In genomic region chr5:98935930-98936329, GRCm38 (mm10) we compare ENCODE assay signal across 14 mouse cellular contexts.
DNase-seq lines count a peak whose midpoint lies in the region; ATAC-seq and TF ChIP-seq lines count a peak whose summit lies in the region.
"Had no signal": no experiment of that assay in that cellular context is flagged by ENCODE, and none has a peak within 500 bp of the region (broad histone marks: within the 10 kb centered on the region; RNA-seq: fewer than 3 reads in every experiment).

No protein-coding gene starts in this region.

- no peaks in the 10 kb centered on the region for H3K4me1 ChIP-seq in heart, embryonic 15.5 days (replicated peaks)
- peaks cover under 1% of the 10 kb centered on the region; the same call in 1 of the 2 replicates for H3K4me1 ChIP-seq in limb, embryonic 11.5 days (ENCODE audit: control insufficient read depth, insufficient read depth, low read length)
- H3K4me1 ChIP-seq in stomach, postnatal 0 days (replicated peaks; ENCODE audit: control insufficient read depth, insufficient read depth): no peaks in the 10 kb centered on the region
- H3K4me1 ChIP-seq: liver, embryonic 15.5 days had no signal

- WGBS in heart, embryonic 15.5 days: 34% methylated on average over 8 of the region's 8 CpGs
- 63% methylated on average over 8 of the region's 8 CpGs for WGBS in limb, embryonic 11.5 days
- WGBS in stomach, postnatal 0 days: 39% methylated on average over 8 of the region's 8 CpGs

- ATAC-seq in heart, embryonic 15.5 days (replicated peaks; ENCODE audit: insufficient number of reproducible peaks, insufficient read depth, low FRiP score, low read depth): 0 out of 2 replicates have a peak, but pooled peaks have one; percentile 31
- no peak for ATAC-seq in limb, embryonic 11.5 days (ENCODE audit: insufficient number of reproducible peaks, low FRiP score, low TSS enrichment, low read depth)
- ATAC-seq in stomach, postnatal 0 days (ENCODE audit: low FRiP score, low TSS enrichment): 0 out of 2 replicates have a peak, but pooled peaks have one; percentile 35
- ATAC-seq: inflammation-experienced regulatory T-cells, adult 6 months; midbrain, embryonic 13.5 days; Patski had no signal

- TF ChIP-seq EP300 in stomach, postnatal 0 days (optimal IDR thresholded peaks at IDR 0.05): no peak

- no peak for TF ChIP-seq CTCF in stomach, postnatal 0 days (IDR thresholded peaks at IDR 0.05; ENCODE audit: low read depth)

- peak overlapping the region; percentile 41 for H3K4me2 ChIP-seq in heart, embryonic 15.5 days
- H3K4me2 ChIP-seq in limb, embryonic 11.5 days (ENCODE audit: low read depth, severe bottlenecking): no peak overlapping the region
- peak overlapping the region; percentile 26 for H3K4me2 ChIP-seq in stomach, postnatal 0 days (replicated peaks; ENCODE audit: low read depth)
- H3K4me2 ChIP-seq: liver, embryonic 15.5 days; midbrain, embryonic 13.5 days had no signal

- no peak overlapping the region for H3K27ac ChIP-seq in heart, embryonic 15.5 days
- H3K27ac ChIP-seq in limb, embryonic 11.5 days (replicated peaks; ENCODE audit: low read depth, low read length): no peak overlapping the region
- no peak overlapping the region for H3K27ac ChIP-seq in stomach, postnatal 0 days (replicated peaks)
- H3K27ac ChIP-seq: liver, embryonic 15.5 days; midbrain, embryonic 13.5 days had no signal

- H3K9ac ChIP-seq in heart, embryonic 15.5 days: no peak overlapping the region
- H3K9ac ChIP-seq in limb, embryonic 11.5 days (ENCODE audit: low read length): no peak overlapping the region
- H3K9ac ChIP-seq in stomach, postnatal 0 days (ENCODE audit: low read length): no peak overlapping the region
- H3K9ac ChIP-seq: liver, embryonic 15.5 days; midbrain, embryonic 13.5 days had no signal

- no peak for DNase-seq in heart, adult 9 months (ENCODE audit: low spot score in 2 of 2)
- peak; percentile 3 for DNase-seq in right cerebral cortex, adult 18-20 months
- no peak for DNase-seq in right cerebral cortex, postnatal 10 days (ENCODE audit: low spot score in 2 of 2)
- DNase-seq in limb, embryonic 11.5 days (ENCODE audit: low spot score): peak; percentile 27
- no peak for DNase-seq in stomach, postnatal 0 days (ENCODE audit: low spot score)
- DNase-seq in c-Kit-positive CD71-positive TER-119-positive erythroid progenitor cells, embryonic 14.5 days (ENCODE audit: low spot score): no peak
- DNase-seq in thymus, postnatal 14 days: no peak
- DNase-seq: heart, postnatal 10 days; spleen, adult 18-20 months had no signal

- no peak overlapping the region for H3K4me3 ChIP-seq in heart, embryonic 15.5 days
- no peak overlapping the region for H3K4me3 ChIP-seq in limb, embryonic 11.5 days (ENCODE audit: low read depth, low read length)
- H3K4me3 ChIP-seq in stomach, postnatal 0 days (ENCODE audit: low read depth, low read length): no peak overlapping the region
- H3K4me3 ChIP-seq: liver, embryonic 15.5 days; midbrain, embryonic 13.5 days had no signal

- no peaks in the 10 kb centered on the region for H3K36me3 ChIP-seq in heart, embryonic 15.5 days
- H3K36me3 ChIP-seq in limb, embryonic 11.5 days (ENCODE audit: control insufficient read depth, insufficient read depth, low read length): no peaks in the 10 kb centered on the region
- H3K36me3 ChIP-seq in stomach, postnatal 0 days (ENCODE audit: control insufficient read depth, insufficient read depth, low read length): no peaks in the 10 kb centered on the region
- H3K36me3 ChIP-seq: liver, embryonic 15.5 days; midbrain, embryonic 13.5 days had no signal

- no peaks in the 10 kb centered on the region for H3K9me3 ChIP-seq in heart, embryonic 15.5 days (replicated peaks)
- no peaks in the 10 kb centered on the region for H3K9me3 ChIP-seq in limb, embryonic 11.5 days (ENCODE audit: control insufficient read depth, low read length)
- no peaks in the 10 kb centered on the region for H3K9me3 ChIP-seq in stomach, postnatal 0 days (ENCODE audit: control insufficient read depth, low read length)
- H3K9me3 ChIP-seq: liver, embryonic 15.5 days; midbrain, embryonic 13.5 days had no signal

- H3K27me3 ChIP-seq in heart, embryonic 15.5 days: no peaks in the 10 kb centered on the region
- H3K27me3 ChIP-seq in limb, embryonic 11.5 days (ENCODE audit: control insufficient read depth, insufficient read depth, low read length): no peaks in the 10 kb centered on the region
- no peaks in the 10 kb centered on the region for H3K27me3 ChIP-seq in stomach, postnatal 0 days (ENCODE audit: control insufficient read depth, insufficient read depth, low read length)
- H3K27me3 ChIP-seq: liver, embryonic 15.5 days; midbrain, embryonic 13.5 days; Patski had no signal

Comparison
In these comparisons a context has a peak if more than half of its experiments do, and no peak if none do; other contexts are left out.
1. DNase-seq: peak in right cerebral cortex, adult 18-20 months (single experiment) and limb, embryonic 11.5 days (single experiment); none in heart, adult 9 months (0 of 2), right cerebral cortex, postnatal 10 days (0 of 2), stomach, postnatal 0 days (single experiment), c-Kit-positive CD71-positive TER-119-positive erythroid progenitor cells, embryonic 14.5 days (single experiment) and thymus, postnatal 14 days (single experiment).